Mouse (Mus musculus) stomach, embryonic 16.5 days (tissue): Measurements from ENCODE around the gene Rtl5. TPM values are rescaled to one million over a fixed set of nuclear protein-coding genes. Genes with fewer than 3 reads are reported as not detected.
"Not testable (repeated sequence)": the region's sequence is repeated elsewhere in the genome, so short reads cannot be mapped to it uniquely, and the experiment has no call there.

Source experiments
- ATAC-seq: fragments of 200-750 bp; cut with Nextera tagmentation; 2 replicates; pipeline ENCODE4 v1.8.0; 2017; ENCODE audit warnings: moderate number of reproducible peaks, moderate TSS enrichment; ENCODE audit not compliant: insufficient read depth, low FRiP score
- H3K27ac ChIP-seq: fragments of 300-500 bp; sonication (generic); 2 replicates; pipeline ENCODE4 v1.5.1; 2014; ENCODE audit warnings: low read length
- H3K27me3 ChIP-seq: fragments of 300-500 bp; sonication (generic); 2 replicates; pipeline ENCODE4 v1.6.1; 2014; ENCODE audit warnings: low read length, control low read depth, mixed read lengths; ENCODE audit not compliant: control insufficient read depth, insufficient read depth
- H3K36me3 ChIP-seq: fragments of 300-500 bp; sonication (generic); 2 replicates; pipeline ENCODE4 v1.6.1; 2014; ENCODE audit warnings: low read length; ENCODE audit not compliant: control insufficient read depth, insufficient read depth
- H3K4me1 ChIP-seq: fragments of 300-500 bp; sonication (generic); 2 replicates; pipeline ENCODE4 v1.6.1; 2014; ENCODE audit warnings: low read length, control low read depth, mixed read lengths; ENCODE audit not compliant: control insufficient read depth, insufficient read depth
- H3K4me2 ChIP-seq: fragments of 300-500 bp; sonication (generic); 2 replicates; pipeline ENCODE4 v1.6.1; 2014; ENCODE audit warnings: low read depth, low read length, mixed read lengths
- H3K4me3 ChIP-seq: fragments of 300-500 bp; sonication (generic); replicated peaks from 2 replicates; pipeline ENCODE4 v1.5.1; 2014; ENCODE audit warnings: mild to moderate bottlenecking, low read length
- H3K9ac ChIP-seq: fragments of 300-500 bp; sonication (generic); 2 replicates; pipeline ENCODE4 v1.6.1; 2014; ENCODE audit warnings: low read length
- H3K9me3 ChIP-seq: fragments of 300-500 bp; sonication (generic); replicated peaks from 2 replicates; pipeline ENCODE4 v1.6.1; 2016; ENCODE audit warnings: low read length, control low read depth; ENCODE audit not compliant: control insufficient read depth
- WGBS: fragments of 180-500 bp; shearing (Covaris S2); extraction: QIAGEN DNeasy Blood & Tissue Kit; methylation state at CpG from one replicate; pipeline ENCODE4 v1.1.7; 2014; 5-methylcytosine and 5-hydroxymethylcytosine counted together
- polyA plus RNA-seq: library from polyadenylated mRNA; unstranded; fragments of >200 nt; fragmentation: Nextera tagmentation; extraction: Ambion mirVana; gene quantifications from 2 replicates; pipeline ENCODE4 v1.2.1, GENCODE M21; 2015

Gene Rtl5
- 2.3 and 2.7 TPM in 2 replicates for polyA plus RNA-seq

GRCm38 (mm10) chrX:102070591-102071471 lies at the start of gene Rtl5:
TSS of gene Rtl5 (minus strand) at chrX:102071304.
- peak within 1 kb of the TSS; percentile 64 for H3K4me2 ChIP-seq
- peak within 1 kb of the TSS; percentile 71 for H3K9ac ChIP-seq
- H3K36me3 ChIP-seq = no peaks in the 10 kb centered on the region
- H3K4me3 ChIP-seq = peak within 1 kb of the TSS; percentile 54
- H3K4me1 ChIP-seq = peaks cover 3% of the 10 kb centered on the region; the same call in 1 of the 2 replicates
- peaks cover 10% of the 10 kb centered on the region; the same call in 1 of the 2 replicates for H3K27me3 ChIP-seq
- peak within 1 kb of the TSS; percentile 57 for H3K27ac ChIP-seq
- ATAC-seq = peak; percentile 92
- no peaks in the 10 kb centered on the region for H3K9me3 ChIP-seq
- WGBS = 13% methylated on average over 61 of the region's 61 CpGs

GRCm38 (mm10) chrX:102119042-102119864 lies 48.1 kb upstream of the Rtl5 start, which contains the start of gene Pin4:
TSS of gene Pin4 (plus strand) at chrX:102119447.
- H3K36me3 ChIP-seq = no peaks in the 10 kb centered on the region; the same call in 1 of the 2 replicates
- H3K9ac ChIP-seq = peak within 1 kb of the TSS; percentile 75
- peak within 1 kb of the TSS; percentile 56 for H3K4me2 ChIP-seq
- no peak within 1 kb of the TSS; the same call in 1 of the 2 replicates for H3K27ac ChIP-seq
- WGBS = 13% methylated on average over 30 of the region's 30 CpGs
- no peaks in the 10 kb centered on the region for H3K9me3 ChIP-seq
- peak within 1 kb of the TSS; percentile 66 for H3K4me3 ChIP-seq
- no peaks in the 10 kb centered on the region for H3K4me1 ChIP-seq
- H3K27me3 ChIP-seq = no peaks in the 10 kb centered on the region; the same call in 1 of the 2 replicates
- ATAC-seq = peak; percentile 99

- no peak overlapping the region for H3K9ac ChIP-seq
- no peaks in the 10 kb centered on the region for H3K36me3 ChIP-seq
- 28% methylated on average over 4 of the region's 4 CpGs for WGBS
- H3K4me3 ChIP-seq = no peak overlapping the region
- ATAC-seq = no peak
- no peaks in the 10 kb centered on the region for H3K9me3 ChIP-seq
- H3K27ac ChIP-seq = no peak overlapping the region
- H3K4me1 ChIP-seq = no peaks in the 10 kb centered on the region
- H3K27me3 ChIP-seq = no peaks in the 10 kb centered on the region; the same call in 1 of the 2 replicates
- H3K4me2 ChIP-seq = no peak overlapping the region
Measured at GRCm38 (mm10) chrX:102115676-102116075, 44.6 kb upstream of the Rtl5 start.

- 65% methylated on average over 5 of the region's 5 CpGs for WGBS
- H3K27ac ChIP-seq, H3K4me2 ChIP-seq, H3K27me3 ChIP-seq, H3K4me3 ChIP-seq, H3K4me1 ChIP-seq, H3K36me3 ChIP-seq, ATAC-seq, H3K9ac ChIP-seq, H3K9me3 ChIP-seq: not testable (repeated sequence)
Measured at GRCm38 (mm10) chrX:102109349-102109748, 38.2 kb upstream of the Rtl5 start.

GRCm38 (mm10) chrX:102103830-102104229 lies 32.7 kb upstream of the Rtl5 start:
- not testable (repeated sequence) for H3K4me1 ChIP-seq, H3K9me3 ChIP-seq, ATAC-seq, H3K4me3 ChIP-seq, H3K36me3 ChIP-seq, H3K9ac ChIP-seq, H3K4me2 ChIP-seq, H3K27ac ChIP-seq, H3K27me3 ChIP-seq
- WGBS = 77% methylated on average over 2 of the region's 2 CpGs

- H3K27me3 ChIP-seq = no peaks in the 10 kb centered on the region; the same call in 1 of the 2 replicates
- H3K9ac ChIP-seq = no peak overlapping the region
- no peak overlapping the region for H3K27ac ChIP-seq
- H3K4me3 ChIP-seq = no peak overlapping the region
- no peaks in the 10 kb centered on the region for H3K4me1 ChIP-seq
- no peaks in the 10 kb centered on the region for H3K36me3 ChIP-seq
- no peak overlapping the region for H3K4me2 ChIP-seq
- H3K9me3 ChIP-seq = no peaks in the 10 kb centered on the region
- 61% methylated on average over 7 of the region's 7 CpGs for WGBS
- no peak for ATAC-seq
Measured at GRCm38 (mm10) chrX:102101886-102102285, 30.8 kb upstream of the Rtl5 start.

- WGBS = 71% methylated on average over 7 of the region's 7 CpGs
- Histone ChIP-seq H3K9me3 (no peaks in the 10 kb centered on the region), H3K4me2 (no peak overlapping the region), H3K4me3 (no peak overlapping the region), H3K27me3 (no peaks in the 10 kb centered on the region; the same call in 1 of the 2 replicates), H3K4me1 (no peaks in the 10 kb centered on the region), H3K27ac (no peak overlapping the region), H3K9ac (no peak overlapping the region), H3K36me3 (no peaks in the 10 kb centered on the region)
- ATAC-seq = no peak
Measured at GRCm38 (mm10) chrX:102094381-102094904, 23.3 kb upstream of the Rtl5 start.

- Histone ChIP-seq H3K4me2 (no peak overlapping the region), H3K9ac (no peak overlapping the region), H3K4me3 (no peak overlapping the region), H3K36me3 (no peaks in the 10 kb centered on the region), H3K27ac (no peak overlapping the region), H3K4me1 (no peaks in the 10 kb centered on the region), H3K9me3 (no peaks in the 10 kb centered on the region), H3K27me3 (peaks cover 5% of the 10 kb centered on the region)
- ATAC-seq = no peak
- WGBS = 71% methylated on average over 3 of the region's 3 CpGs
Measured at GRCm38 (mm10) chrX:102090605-102091004, 19.5 kb upstream of the Rtl5 start.
